Mouse (Mus musculus) liver, adult 2 months (tissue): ENCODE measurements around the gene Gm9803.

Experiments used
- CTCF ChIP-seq: fragments of 200-500 bp; IDR thresholded peaks from 2 replicates; pipeline ENCODE4 v1.5.1; 2011; ENCODE audit warnings: low read depth, low read length, control low read depth
- POLR2A ChIP-seq: fragments of 200-500 bp; IDR thresholded peaks from 2 replicates; pipeline ENCODE4 v1.6.1; 2011; ENCODE audit warnings: low read length, control low read depth; ENCODE audit not compliant: insufficient read depth; ENCODE audit errors: extremely low read depth

DNA sequence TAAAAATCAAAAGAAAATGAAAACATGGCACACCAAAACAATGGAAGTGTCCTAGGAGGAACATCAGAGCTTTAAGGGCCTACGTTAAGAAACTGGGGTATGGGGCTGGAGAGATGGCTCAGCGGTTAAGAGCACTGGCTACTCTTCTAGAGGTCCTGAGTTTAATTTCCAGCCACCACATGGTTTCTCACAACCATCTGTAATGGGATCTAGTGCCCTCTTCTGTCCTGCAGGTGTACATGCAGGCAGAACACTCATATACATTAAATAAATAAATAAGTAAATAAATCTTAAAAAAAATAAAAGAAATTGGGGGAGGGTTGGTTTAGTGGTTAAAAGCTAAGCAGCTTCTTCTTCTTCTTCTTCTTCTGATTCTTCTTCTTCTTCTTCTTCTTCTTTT, 37.4 kb downstream of the Gm9803 start:
- TF ChIP-seq CTCF: no peak
- TF ChIP-seq POLR2A: no peak
